Mouse (Mus musculus) bone marrow macrophage, adult 2 months (primary cell): ENCODE data around the gene Samd11.

Experiments used
- CTCF ChIP-seq: IDR thresholded peaks from 2 replicates; pipeline ENCODE4 v1.5.1; 2012; ENCODE audit warnings: low read depth, mild to moderate bottlenecking, low read length, moderate library complexity
- POLR2A ChIP-seq: IDR thresholded peaks from 2 replicates; pipeline ENCODE4 v1.6.1; 2012; ENCODE audit warnings: mild to moderate bottlenecking, low read depth, low read length, borderline replicate concordance

GRCm38 (mm10) chr4:156209963-156210635, 45.4 kb downstream of the Samd11 start:
- TF ChIP-seq POLR2A, result no peak
- TF ChIP-seq CTCF, result no peak
